ENCODE assay signal across 22 mouse cellular contexts in genomic region chr12:85926897-85927296, GRCm38 (mm10).
A peak's percentile ranks its signal among the peaks of the same experiment; 100 is the strongest.
DNase-seq lines count a peak whose midpoint lies in the region; ATAC-seq and TF ChIP-seq lines count a peak whose summit lies in the region.
"Had no signal": no experiment of that assay in that cellular context is flagged by ENCODE, and none has a peak within 500 bp of the region (broad histone marks: within the 10 kb centered on the region; RNA-seq: fewer than 3 reads in every experiment).

No protein-coding gene starts in this region.

- DNase-seq in embryo, embryonic 10 days (ENCODE audit: low spot score): peak; percentile 25
- DNase-seq in embryo, embryonic 9.5 days (ENCODE audit: extremely low spot score): no peak
- DNase-seq in kidney, postnatal 0 days (ENCODE audit: low spot score): peak; percentile 12
- no peak for DNase-seq in kidney, postnatal 36 days
- peak; percentile 24 for DNase-seq in ovary, postnatal 36 days (ENCODE audit: low spot score)
- DNase-seq in ovary, postnatal 14 days (ENCODE audit: low spot score): no peak
- peak; percentile 5 for DNase-seq in mesoderm, embryonic 11.5 days (ENCODE audit: low read depth, low spot score)
- DNase-seq in hindbrain, embryonic 14.5 days (ENCODE audit: low spot score): no peak
- DNase-seq: adrenal gland, postnatal 25 days; cerebellum, adult 8-10 months; cerebellum, postnatal 36 days; gastrocnemius, postnatal 14 days; kidney, adult 11 months; liver; right cerebral cortex, postnatal 14 days had no signal

- no peak overlapping the region for H3K27ac ChIP-seq in kidney, postnatal 0 days
- H3K27ac ChIP-seq in hindbrain, embryonic 14.5 days: no peak overlapping the region
- H3K27ac ChIP-seq: forebrain, embryonic 10.5 days; hindbrain, embryonic 10.5 days; kidney, embryonic 15.5 days; limb, embryonic 10.5 days; liver, embryonic 15.5 days had no signal

- 45% methylated on average over 4 of the region's 4 CpGs for WGBS in kidney, postnatal 0 days
- WGBS in hindbrain, embryonic 14.5 days: 66% methylated on average over 4 of the region's 4 CpGs

- H3K9me3 ChIP-seq in kidney, postnatal 0 days (replicated peaks; ENCODE audit: low read length): no peaks in the 10 kb centered on the region
- H3K9me3 ChIP-seq in hindbrain, embryonic 14.5 days (ENCODE audit: control insufficient read depth, low read length): no peaks in the 10 kb centered on the region
- H3K9me3 ChIP-seq: forebrain, embryonic 10.5 days; hindbrain, embryonic 10.5 days; kidney, embryonic 15.5 days; limb, embryonic 10.5 days; liver, embryonic 15.5 days had no signal

- H3K27me3 ChIP-seq in kidney, postnatal 0 days (ENCODE audit: insufficient read depth, low read length): no peaks in the 10 kb centered on the region
- no peaks in the 10 kb centered on the region for H3K27me3 ChIP-seq in hindbrain, embryonic 14.5 days (ENCODE audit: control insufficient read depth, insufficient read depth, low read length)
- H3K27me3 ChIP-seq: kidney, embryonic 15.5 days; liver, embryonic 15.5 days had no signal

- no peaks in the 10 kb centered on the region for H3K4me1 ChIP-seq in kidney, postnatal 0 days (replicated peaks; ENCODE audit: insufficient read depth, low read length)
- H3K4me1 ChIP-seq in hindbrain, embryonic 14.5 days (replicated peaks; ENCODE audit: control insufficient read depth, insufficient read depth, low read length): no peaks in the 10 kb centered on the region
- H3K4me1 ChIP-seq: forebrain, embryonic 10.5 days; hindbrain, embryonic 10.5 days; kidney, embryonic 15.5 days; limb, embryonic 10.5 days; liver, embryonic 15.5 days had no signal

- no peak overlapping the region for H3K9ac ChIP-seq in kidney, postnatal 0 days (ENCODE audit: low read depth, low read length)
- H3K9ac ChIP-seq in hindbrain, embryonic 14.5 days: no peak overlapping the region
- H3K9ac ChIP-seq: kidney, embryonic 15.5 days; liver, embryonic 15.5 days had no signal

- peaks cover 4% of the 10 kb centered on the region; the same call in 1 of the 2 replicates for H3K36me3 ChIP-seq in kidney, postnatal 0 days (ENCODE audit: insufficient read depth, low read length)
- peaks cover 28% of the 10 kb centered on the region; the same call in 1 of the 2 replicates for H3K36me3 ChIP-seq in hindbrain, embryonic 14.5 days (replicated peaks; ENCODE audit: control insufficient read depth, insufficient read depth)

- no peak overlapping the region for H3K4me3 ChIP-seq in kidney, postnatal 0 days (replicated peaks; ENCODE audit: low read depth, low read length)
- H3K4me3 ChIP-seq in hindbrain, embryonic 14.5 days (replicated peaks; ENCODE audit: low read length): no peak overlapping the region
- H3K4me3 ChIP-seq: forebrain, embryonic 10.5 days; hindbrain, embryonic 10.5 days; kidney, embryonic 15.5 days; limb, embryonic 10.5 days; liver, embryonic 15.5 days had no signal

- no peak overlapping the region for H3K4me2 ChIP-seq in kidney, postnatal 0 days (ENCODE audit: low read length)
- H3K4me2 ChIP-seq in hindbrain, embryonic 14.5 days (replicated peaks): no peak overlapping the region
- H3K4me2 ChIP-seq: kidney, embryonic 15.5 days; liver, embryonic 15.5 days; midbrain, embryonic 11.5 days had no signal

- no peak for ATAC-seq in kidney, postnatal 0 days (replicated peaks; ENCODE audit: low FRiP score, low read depth)
- no peak for ATAC-seq in hindbrain, embryonic 14.5 days (ENCODE audit: low FRiP score)
- ATAC-seq: forebrain, embryonic 16.5 days had no signal

- TF ChIP-seq CTCF in kidney, postnatal 0 days (IDR thresholded peaks at IDR 0.05; ENCODE audit: low read depth): no peak

Comparison
In these comparisons a context has a peak if more than half of its experiments do, and no peak if none do; other contexts are left out.
1. DNase-seq: peak in embryo, embryonic 10 days (single experiment), kidney, postnatal 0 days (single experiment), ovary, postnatal 36 days (single experiment) and mesoderm, embryonic 11.5 days (single experiment); none in embryo, embryonic 9.5 days (single experiment), kidney, postnatal 36 days (0 of 2), ovary, postnatal 14 days (single experiment) and hindbrain, embryonic 14.5 days (single experiment).